Mouse (Mus musculus) MEL (cell line): Measurements from ENCODE around the gene 1700001C02Rik.

Source experiments
- CTCF ChIP-seq, 3 experiments: IDR thresholded peaks in 2 of 3; conservative IDR thresholded peaks in 1 of 3; 2 replicates each; pipeline ENCODE4 v1.5.1; 2011 to 2012; ENCODE audit warnings: low read length in 3 of 3, low read depth in 2 of 3, mild to moderate bottlenecking in 2 of 3, improper control_type of control experiment in 1 of 3, inconsistent platforms in 1 of 3, mixed read lengths in 1 of 3, moderate library complexity in 1 of 3; ENCODE audit not compliant: control insufficient read depth in 1 of 3, insufficient read depth in 1 of 3, poor library complexity in 1 of 3, severe bottlenecking in 1 of 3
- MAFK ChIP-seq: IDR thresholded peaks from 2 replicates; pipeline ENCODE4 v1.6.1; 2011; ENCODE audit warnings: low read depth, mild to moderate bottlenecking, low read length, improper control_type of control experiment, borderline replicate concordance
- POLR2A ChIP-seq, 2 experiments: IDR thresholded peaks; 2 replicates each; pipeline ENCODE4 v1.6.1; 2011 to 2012; ENCODE audit warnings: low read length in 2 of 2, mild to moderate bottlenecking in 2 of 2, control low read depth in 1 of 2, improper control_type of control experiment in 1 of 2, low read depth in 1 of 2, moderate library complexity in 1 of 2; ENCODE audit not compliant: control insufficient read depth in 1 of 2, insufficient read depth in 1 of 2, poor library complexity in 1 of 2
- POLR2AphosphoS2 ChIP-seq: IDR thresholded peaks from 2 replicates; pipeline ENCODE4 v1.6.1; 2011; ENCODE audit warnings: low read length, improper control_type of control experiment
- POLR2AphosphoS5 ChIP-seq: IDR thresholded peaks from 2 replicates; pipeline ENCODE4 v1.6.1; 2012; ENCODE audit warnings: low read depth, borderline replicate concordance, mild to moderate bottlenecking, inconsistent platforms, low read length, moderate library complexity, mixed read lengths
- SIN3A ChIP-seq: IDR thresholded peaks from 2 replicates; pipeline ENCODE4 v1.6.1; 2012; ENCODE audit warnings: low read length, improper control_type of control experiment, inconsistent platforms

DNA sequence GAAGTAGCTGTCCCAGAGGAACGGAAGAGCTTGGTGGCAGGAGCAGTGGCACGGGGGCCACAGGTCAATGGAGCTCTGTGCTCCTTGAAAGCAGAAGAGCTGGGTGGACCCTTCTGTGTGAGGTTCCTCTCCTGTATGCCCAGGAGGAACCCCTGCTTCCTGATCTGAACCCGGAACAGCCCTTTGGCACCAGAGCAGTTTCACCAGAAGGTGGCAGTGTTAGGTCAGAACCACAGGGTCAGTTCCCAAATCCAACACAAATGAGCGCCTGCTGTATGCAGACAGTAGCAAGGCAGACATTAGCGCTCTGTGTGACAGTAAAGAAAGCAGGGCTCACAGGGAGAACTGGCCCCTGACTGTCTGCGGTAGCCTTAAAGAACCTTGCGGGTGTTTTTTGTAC, 50.5 kb downstream of the 1700001C02Rik start:
- TF ChIP-seq CTCF (IDR thresholded peaks at IDR 0.05 in 2 of 3, conservative IDR thresholded peaks at IDR 0.05 in 1 of 3; ENCODE audit: control insufficient read depth in 1 of 3, insufficient read depth in 1 of 3, low read depth in 2 of 3, low read length in 3 of 3, poor library complexity in 1 of 3, severe bottlenecking in 1 of 3), result peak; percentile 92 to 98 (median 95)
- TF ChIP-seq POLR2AphosphoS5, result no peak
- no peak for TF ChIP-seq POLR2AphosphoS2
- no peak for TF ChIP-seq POLR2A (IDR thresholded peaks at IDR 0.05; ENCODE audit: control insufficient read depth in 1 of 2, insufficient read depth in 1 of 2, low read depth in 1 of 2, low read length in 2 of 2, poor library complexity in 1 of 2)
- no peak for TF ChIP-seq MAFK
- peak; percentile 71 for TF ChIP-seq SIN3A
